Mouse (Mus musculus): Measurements from ENCODE around the gene Ghdc. TPM values are rescaled to one million over a fixed set of nuclear protein-coding genes. Genes with fewer than 3 reads are reported as not detected.

Ghdc gene
- polyA plus RNA-seq, 1 experiment from 2014 or later: 6.6 TPM

DNA sequence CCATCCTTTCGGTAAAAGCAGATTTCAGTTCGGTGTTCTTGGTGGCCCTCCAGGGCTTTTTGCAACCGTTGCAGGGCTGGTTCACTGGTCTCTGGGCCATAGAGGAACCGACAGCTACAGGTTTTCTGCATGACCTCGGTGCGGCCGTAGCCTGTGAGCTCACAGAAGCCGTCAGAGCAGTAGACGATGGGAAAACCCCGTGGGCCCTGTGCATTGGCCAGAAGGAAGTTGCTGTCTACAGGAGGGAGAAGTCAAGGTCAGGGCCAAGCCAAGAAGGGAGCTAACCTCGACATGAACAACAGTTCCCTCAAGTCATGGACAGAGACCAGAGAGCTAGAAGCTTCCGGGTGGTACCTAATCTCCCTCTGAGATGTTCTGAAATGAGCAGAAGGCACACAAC, 13.2 kb downstream of the Ghdc start:
- H3K27me3 ChIP-seq: peaks cover 82% of the 10 kb centered on the region
- peaks cover 19% of the 10 kb centered on the region for H3K4me1 ChIP-seq
- no peak overlapping the region for H3K27ac ChIP-seq
- H3K36me3 ChIP-seq: no peaks in the 10 kb centered on the region
- H3K4me2 ChIP-seq (replicated peaks): no peak overlapping the region
- no peaks in the 10 kb centered on the region for H3K9me3 ChIP-seq
- H3K4me3 ChIP-seq: no peak overlapping the region
- ATAC-seq (ENCODE audit: low FRiP score, low read depth): no peak
- H3K9ac ChIP-seq: no peak overlapping the region
- 87% methylated on average over 12 of the region's 12 CpGs for WGBS

DNA sequence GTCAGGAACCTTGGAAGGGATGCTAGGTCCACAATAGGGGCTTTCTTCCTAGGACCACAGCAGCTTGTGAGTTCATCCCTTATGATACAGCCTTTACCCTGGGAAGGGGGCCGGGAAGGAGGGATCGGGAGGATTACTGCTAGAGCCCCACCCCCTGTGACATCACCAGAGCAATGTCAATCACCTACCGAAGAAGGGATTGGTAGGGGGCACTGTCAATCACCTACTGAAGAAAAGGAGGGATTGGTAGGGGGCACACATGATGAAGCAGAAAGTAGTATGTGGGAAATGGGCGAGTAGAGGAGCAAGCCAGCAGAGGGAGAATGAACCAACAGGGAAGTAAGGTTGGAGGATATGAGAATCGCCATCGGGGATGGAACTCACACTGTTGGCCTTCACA, 14.3 kb downstream of the Ghdc start:
- no peak for ATAC-seq (ENCODE audit: low FRiP score, low read depth)
- H3K27ac ChIP-seq: no peak overlapping the region
- H3K4me3 ChIP-seq: no peak overlapping the region
- no peaks in the 10 kb centered on the region for H3K36me3 ChIP-seq
- no peaks in the 10 kb centered on the region for H3K9me3 ChIP-seq
- no peak overlapping the region for H3K9ac ChIP-seq
- peaks cover 81% of the 10 kb centered on the region for H3K27me3 ChIP-seq
- H3K4me1 ChIP-seq: peaks cover 13% of the 10 kb centered on the region
- WGBS: 64% methylated on average over 6 of the region's 6 CpGs
- no peak overlapping the region for H3K4me2 ChIP-seq (replicated peaks)

DNA sequence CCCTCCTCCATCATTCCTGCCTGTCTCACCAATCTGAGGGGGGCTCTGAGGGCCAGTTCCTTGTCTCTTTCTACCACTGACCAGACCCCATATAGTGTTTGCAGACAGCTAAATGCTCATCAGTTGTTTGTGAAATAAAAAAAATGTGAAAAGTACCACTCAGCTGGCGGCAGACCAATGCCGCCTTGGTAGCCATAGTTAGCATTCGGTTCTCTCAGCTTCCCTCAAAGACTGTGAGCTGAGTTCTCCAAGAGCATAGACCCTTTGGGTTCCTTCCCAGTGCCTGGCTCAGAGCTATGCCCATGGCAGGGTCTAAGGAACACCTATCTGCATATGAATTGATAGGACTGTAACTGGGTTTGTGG, 16.1 kb downstream of the Ghdc start:
- Histone ChIP-seq H3K9ac (no peak overlapping the region), H3K9me3 (no peaks in the 10 kb centered on the region), H3K27ac (no peak overlapping the region), H3K4me1 (peaks cover 8% of the 10 kb centered on the region), H3K4me3 (no peak overlapping the region), H3K36me3 (no peaks in the 10 kb centered on the region), H3K27me3 (peaks cover 73% of the 10 kb centered on the region), H3K4me2 (replicated peaks) (no peak overlapping the region)
- 92% methylated on average over 3 of the region's 3 CpGs for WGBS
- no peak for ATAC-seq (ENCODE audit: low FRiP score, low read depth)

DNA sequence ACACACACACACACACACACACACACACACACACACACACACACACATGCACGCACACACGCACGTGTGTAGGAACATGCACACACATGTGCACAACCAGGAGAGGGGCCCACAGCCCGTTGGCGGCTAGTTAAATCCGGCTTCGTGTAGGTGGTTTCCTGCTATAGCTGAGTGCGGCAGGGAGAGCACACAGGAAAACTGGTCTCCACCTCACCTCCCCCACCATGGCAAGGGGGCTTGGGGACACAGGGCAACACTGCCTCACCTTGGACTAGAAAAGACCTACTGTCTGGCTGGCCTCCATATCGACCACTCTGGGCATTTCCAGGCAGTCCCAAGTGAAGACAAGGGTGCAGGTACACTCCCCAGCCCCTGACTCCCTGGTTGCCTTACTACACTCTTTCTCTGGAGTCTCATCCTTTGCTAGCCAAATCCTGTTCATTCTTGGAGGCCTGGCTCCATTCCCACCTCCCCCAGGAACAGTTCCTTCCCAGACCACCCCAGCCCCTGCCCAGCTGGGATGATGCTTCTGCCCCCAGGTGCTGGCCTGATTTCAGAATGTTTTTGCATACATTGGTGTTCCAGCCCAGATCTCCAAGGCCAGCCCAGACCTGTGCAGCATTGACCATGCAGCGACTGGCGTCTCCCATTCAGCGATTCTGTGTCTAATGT, 16.6 kb downstream of the Ghdc start:
- no peak for ATAC-seq (ENCODE audit: low FRiP score, low read depth)
- peaks cover 73% of the 10 kb centered on the region for H3K27me3 ChIP-seq
- H3K4me1 ChIP-seq: peaks cover 3% of the 10 kb centered on the region
- H3K4me3 ChIP-seq: no peak overlapping the region
- 89% methylated on average over 12 of the region's 12 CpGs for WGBS
- no peak overlapping the region for H3K9ac ChIP-seq
- no peak overlapping the region for H3K27ac ChIP-seq
- H3K4me2 ChIP-seq (replicated peaks): no peak overlapping the region
- no peaks in the 10 kb centered on the region for H3K36me3 ChIP-seq
- no peaks in the 10 kb centered on the region for H3K9me3 ChIP-seq

DNA sequence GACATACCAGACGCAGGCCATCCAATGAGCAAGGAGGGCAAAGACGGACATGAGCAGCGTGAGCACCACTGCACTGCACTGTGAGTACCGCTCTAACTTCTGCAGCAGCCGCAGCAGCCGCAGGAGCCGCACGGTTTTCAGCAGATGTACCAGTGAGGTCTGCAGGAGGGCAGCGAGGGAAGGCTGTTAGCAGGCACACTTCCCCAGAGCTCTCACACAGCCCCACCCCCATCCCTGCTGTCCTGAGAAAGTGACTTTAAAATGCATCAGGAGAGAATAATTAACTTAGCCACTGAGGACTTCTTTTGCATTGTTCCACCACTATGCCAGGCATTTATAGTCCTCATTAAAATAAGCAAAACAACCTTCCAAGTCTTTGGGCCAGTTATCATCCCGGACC, 18.5 kb downstream of the Ghdc start:
- Histone ChIP-seq H3K9me3 (no peaks in the 10 kb centered on the region), H3K4me1 (no peaks in the 10 kb centered on the region), H3K4me3 (no peak overlapping the region), H3K9ac (peak overlapping the region; percentile 25; the same call in 1 of the 2 replicates), H3K36me3 (no peaks in the 10 kb centered on the region), H3K27me3 (peaks cover 72% of the 10 kb centered on the region), H3K4me2 (replicated peaks) (no peak overlapping the region), H3K27ac (no peak overlapping the region)
- WGBS: 34% methylated on average over 10 of the region's 10 CpGs
- no peak for ATAC-seq (ENCODE audit: low FRiP score, low read depth)

DNA sequence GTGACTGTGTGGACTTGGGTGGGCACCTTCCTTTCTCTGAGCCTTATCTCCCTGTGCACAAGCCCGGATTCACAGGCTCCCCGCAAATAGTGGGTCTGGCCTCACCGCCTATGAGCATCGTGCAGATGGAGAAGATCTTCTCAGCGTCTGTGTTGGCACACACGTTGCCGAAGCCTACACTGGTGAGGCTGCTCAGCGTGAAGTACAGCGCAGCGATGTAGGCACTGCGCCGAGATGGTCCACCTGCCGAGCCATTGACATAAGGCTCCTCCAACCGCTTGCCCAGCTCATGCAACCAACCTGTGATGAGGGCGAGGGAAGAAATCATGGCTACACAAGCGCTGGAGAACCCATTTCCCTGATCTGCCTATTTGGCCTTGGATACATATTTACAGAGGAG, 20.6 kb downstream of the Ghdc start:
- H3K27ac ChIP-seq: no peak overlapping the region
- peaks cover 71% of the 10 kb centered on the region for H3K27me3 ChIP-seq
- H3K4me1 ChIP-seq: no peaks in the 10 kb centered on the region
- no peak for ATAC-seq (ENCODE audit: low FRiP score, low read depth)
- H3K4me3 ChIP-seq: no peak overlapping the region
- no peak overlapping the region for H3K9ac ChIP-seq
- no peaks in the 10 kb centered on the region for H3K9me3 ChIP-seq
- no peak overlapping the region for H3K4me2 ChIP-seq (replicated peaks)
- 88% methylated on average over 16 of the region's 16 CpGs for WGBS
- H3K36me3 ChIP-seq: no peaks in the 10 kb centered on the region

DNA sequence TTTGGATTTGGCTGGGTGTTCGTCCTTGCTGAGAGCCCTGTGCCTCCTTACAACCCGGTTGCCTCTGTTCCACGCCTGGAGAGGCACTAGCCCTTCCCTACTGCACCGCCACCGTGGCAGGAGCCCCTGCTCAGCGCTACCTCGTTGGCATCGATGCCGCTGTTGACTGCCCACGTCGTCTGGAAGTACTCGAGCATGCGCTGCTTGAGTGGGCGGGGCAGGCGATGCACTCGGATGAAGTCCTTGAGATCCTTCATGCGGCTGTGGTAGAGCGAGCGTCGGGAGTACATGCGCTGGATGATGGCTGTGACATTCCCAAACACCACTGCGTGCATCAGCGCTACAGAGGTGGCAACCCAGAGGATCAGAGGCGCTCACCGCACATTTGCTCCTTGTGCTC, 21.3 kb downstream of the Ghdc start:
- no peaks in the 10 kb centered on the region for H3K36me3 ChIP-seq
- H3K4me1 ChIP-seq: no peaks in the 10 kb centered on the region
- no peak overlapping the region for H3K4me2 ChIP-seq (replicated peaks)
- H3K9ac ChIP-seq: no peak overlapping the region
- no peak for ATAC-seq (ENCODE audit: low FRiP score, low read depth)
- H3K4me3 ChIP-seq: no peak overlapping the region
- H3K27ac ChIP-seq: no peak overlapping the region
- H3K9me3 ChIP-seq: no peaks in the 10 kb centered on the region
- H3K27me3 ChIP-seq: peaks cover 65% of the 10 kb centered on the region
- 42% methylated on average over 25 of the region's 25 CpGs for WGBS

DNA sequence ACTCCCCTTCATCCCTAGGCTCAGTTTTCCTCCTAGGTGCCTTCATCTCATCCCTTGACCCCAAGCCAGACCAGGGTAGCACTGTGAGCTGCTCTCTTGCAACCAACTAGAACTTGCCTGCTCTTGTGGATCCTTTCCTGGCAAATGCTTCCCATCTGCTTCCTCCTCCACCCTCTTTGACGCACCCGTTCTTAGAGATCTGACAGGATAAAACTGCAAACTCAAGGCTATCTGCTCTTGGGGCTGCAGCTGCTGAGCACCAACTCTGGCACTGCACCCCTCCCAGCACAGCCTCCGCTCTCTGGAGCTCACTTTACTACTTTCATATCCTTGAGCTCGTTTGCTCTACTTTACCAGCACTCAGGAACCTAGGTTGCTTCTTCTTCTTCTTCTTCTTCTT, 22.1 kb downstream of the Ghdc start:
- Histone ChIP-seq H3K9ac (no peak overlapping the region), H3K27me3 (peaks cover 60% of the 10 kb centered on the region), H3K4me2 (replicated peaks) (no peak overlapping the region)

DNA sequence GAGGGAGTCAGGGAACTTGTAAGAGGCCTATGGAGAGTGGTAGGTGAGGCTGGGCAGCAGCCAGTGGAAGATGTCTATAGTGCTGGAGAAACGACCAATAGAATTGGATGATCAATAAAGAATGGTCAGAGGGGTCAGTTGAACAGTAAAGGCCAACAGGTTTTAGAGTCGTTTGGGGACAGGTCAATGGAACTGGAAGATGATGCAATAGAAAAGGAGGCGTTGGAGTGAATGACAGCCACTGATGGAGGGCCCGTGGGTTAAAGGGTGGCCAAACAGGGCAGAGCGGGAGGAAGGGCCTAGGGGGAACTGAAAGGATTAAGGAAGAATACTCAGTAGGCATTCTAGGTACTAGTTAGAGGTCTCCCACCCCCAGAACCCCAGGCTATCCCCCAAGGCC, 23.6 kb downstream of the Ghdc start:
- H3K36me3 ChIP-seq: no peaks in the 10 kb centered on the region
- peaks cover 49% of the 10 kb centered on the region for H3K27me3 ChIP-seq
- no peak overlapping the region for H3K9ac ChIP-seq
- no peak for ATAC-seq (ENCODE audit: low FRiP score, low read depth)
- H3K4me3 ChIP-seq: no peak overlapping the region
- WGBS: 69% methylated on average over 5 of the region's 5 CpGs
- H3K4me1 ChIP-seq: no peaks in the 10 kb centered on the region
- H3K27ac ChIP-seq: no peak overlapping the region
- H3K9me3 ChIP-seq: no peaks in the 10 kb centered on the region
- no peak overlapping the region for H3K4me2 ChIP-seq (replicated peaks)

More for the DNA sequence above, 22.1 kb downstream of the Ghdc start:
- Histone ChIP-seq H3K9me3 (no peaks in the 10 kb centered on the region), H3K4me1 (no peaks in the 10 kb centered on the region), H3K27ac (no peak overlapping the region), H3K4me3 (no peak overlapping the region), H3K36me3 (no peaks in the 10 kb centered on the region)
- no peak for ATAC-seq (ENCODE audit: low FRiP score, low read depth)
- 68% methylated on average over 4 of the region's 4 CpGs for WGBS

DNA sequence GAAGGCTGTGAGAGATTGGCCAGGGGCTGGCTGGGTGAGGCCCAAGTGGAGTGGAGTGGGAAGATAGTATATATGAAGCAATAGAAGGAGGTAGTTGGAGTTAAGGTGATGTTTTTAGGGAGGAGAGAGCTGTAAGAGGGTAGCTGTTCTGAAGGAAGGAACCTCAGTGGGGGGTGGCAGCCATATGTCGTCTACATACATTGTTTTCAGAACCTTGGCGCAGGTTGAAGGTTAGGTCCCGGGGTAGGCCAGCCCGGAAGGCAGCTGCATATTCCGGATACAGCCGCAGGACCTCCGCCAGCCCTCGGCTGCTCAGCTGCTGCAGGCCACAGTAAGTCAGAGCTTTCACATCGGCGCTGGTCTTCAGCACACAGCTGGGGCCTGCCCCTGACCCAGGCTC, 24.2 kb downstream of the Ghdc start:
- H3K9ac ChIP-seq: no peak overlapping the region
- H3K27ac ChIP-seq: no peak overlapping the region
- no peak for ATAC-seq (ENCODE audit: low FRiP score, low read depth)
- H3K36me3 ChIP-seq: no peaks in the 10 kb centered on the region
- no peak overlapping the region for H3K4me2 ChIP-seq (replicated peaks)
- no peaks in the 10 kb centered on the region for H3K9me3 ChIP-seq
- H3K4me3 ChIP-seq: no peak overlapping the region
- no peaks in the 10 kb centered on the region for H3K4me1 ChIP-seq
- peaks cover 44% of the 10 kb centered on the region for H3K27me3 ChIP-seq
- 71% methylated on average over 10 of the region's 10 CpGs for WGBS

DNA sequence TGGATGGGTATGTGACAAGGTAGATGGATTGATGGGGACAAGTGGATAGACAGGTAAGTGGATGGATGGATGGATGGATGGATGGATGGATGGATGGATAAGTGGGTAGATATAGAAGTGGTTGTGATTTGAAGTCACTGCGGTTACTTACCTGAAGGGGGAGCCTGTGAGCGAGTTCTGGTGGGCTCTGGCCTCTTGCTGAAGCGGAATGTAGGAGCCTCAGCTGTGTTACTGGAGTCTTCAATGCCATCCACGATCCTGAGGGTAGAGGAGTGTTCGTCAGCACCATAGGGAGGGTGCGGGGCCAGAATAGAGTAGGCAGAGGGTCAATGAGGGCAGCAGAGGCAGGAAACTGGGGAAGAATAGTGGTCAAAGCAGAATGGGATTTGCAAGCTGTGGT, 25.7 kb downstream of the Ghdc start:
- H3K4me1 ChIP-seq: no peaks in the 10 kb centered on the region
- ATAC-seq (ENCODE audit: low FRiP score, low read depth): no peak
- H3K36me3 ChIP-seq: no peaks in the 10 kb centered on the region
- no peak overlapping the region for H3K9ac ChIP-seq
- no peak overlapping the region for H3K4me2 ChIP-seq (replicated peaks)
- H3K4me3 ChIP-seq: no peak overlapping the region
- 14% methylated on average over 6 of the region's 6 CpGs for WGBS
- no peaks in the 10 kb centered on the region for H3K9me3 ChIP-seq
- peaks cover 42% of the 10 kb centered on the region for H3K27me3 ChIP-seq
- no peak overlapping the region for H3K27ac ChIP-seq

DNA sequence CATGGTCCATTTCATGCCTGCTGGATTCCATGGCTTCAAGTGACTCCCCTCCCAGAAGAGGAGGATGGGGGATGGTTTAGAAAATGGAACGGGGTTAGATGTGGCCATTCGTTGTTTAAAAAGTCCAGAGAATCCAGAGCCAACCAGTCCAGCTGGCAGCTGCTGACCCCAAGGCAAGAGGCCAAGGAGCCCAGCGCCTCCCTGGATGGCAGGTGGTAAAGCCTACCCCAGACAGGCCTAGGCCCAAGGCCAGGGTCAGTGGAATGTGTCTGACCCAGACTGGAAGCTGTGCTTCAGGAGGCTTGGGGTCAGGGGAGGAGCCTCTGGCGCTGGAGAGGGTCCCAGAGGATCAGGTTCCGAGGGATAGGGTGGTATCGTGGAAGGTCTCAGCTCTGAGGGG, 29.4 kb downstream of the Ghdc start:
- Histone ChIP-seq H3K36me3 (no peaks in the 10 kb centered on the region), H3K9me3 (no peaks in the 10 kb centered on the region), H3K4me1 (peaks cover 14% of the 10 kb centered on the region), H3K4me2 (replicated peaks) (no peak overlapping the region), H3K27me3 (peaks cover 6% of the 10 kb centered on the region; the same call in 1 of the 2 replicates), H3K9ac (no peak overlapping the region), H3K4me3 (no peak overlapping the region), H3K27ac (no peak overlapping the region)
- 78% methylated on average over 6 of the region's 6 CpGs for WGBS
- no peak for ATAC-seq (ENCODE audit: low FRiP score, low read depth)

DNA sequence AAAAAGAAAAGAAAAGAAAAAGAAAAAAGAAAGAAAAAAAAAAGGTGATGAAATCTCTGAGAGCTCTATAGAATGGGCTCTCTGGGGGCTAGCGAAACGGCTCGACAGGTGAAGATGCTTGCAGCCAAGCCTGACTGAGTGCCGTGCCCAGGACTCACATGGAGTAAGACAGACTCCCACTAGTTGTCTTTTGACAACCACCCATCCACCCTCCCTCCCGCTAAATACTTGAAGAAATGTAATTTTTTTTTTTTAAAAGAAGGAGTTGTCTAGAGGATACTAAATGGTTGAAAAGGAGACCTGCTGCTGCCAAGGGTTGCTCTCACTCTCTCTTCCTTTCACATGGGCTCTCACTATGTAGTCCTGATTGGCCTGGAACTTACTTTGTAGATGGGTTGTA, 32.0 kb downstream of the Ghdc start:
- H3K9me3 ChIP-seq: no peaks in the 10 kb centered on the region
- no peak for ATAC-seq (ENCODE audit: low FRiP score, low read depth)
- H3K4me3 ChIP-seq: peak overlapping the region; percentile 90
- H3K4me2 ChIP-seq (replicated peaks): peak overlapping the region; percentile 66
- peak overlapping the region; percentile 64 for H3K9ac ChIP-seq
- H3K27ac ChIP-seq: no peak overlapping the region
- 27% methylated on average over 5 of the region's 5 CpGs for WGBS
- peaks cover 5% of the 10 kb centered on the region; the same call in 1 of the 2 replicates for H3K27me3 ChIP-seq
- 0 out of 2 replicates have a peak, but pooled peaks cover 6% of the 10 kb centered on the region for H3K36me3 ChIP-seq
- peaks cover 20% of the 10 kb centered on the region for H3K4me1 ChIP-seq

Measured in limb, embryonic 13.5 days (tissue).